Mouse (Mus musculus): ENCODE data around the gene Polh. TPM values are rescaled to one million over a fixed set of nuclear protein-coding genes. Genes with fewer than 3 reads are reported as not detected.

Gene Polh
- polyA plus RNA-seq, 1 experiment from 2014 or later, result 11.3 TPM

DNA sequence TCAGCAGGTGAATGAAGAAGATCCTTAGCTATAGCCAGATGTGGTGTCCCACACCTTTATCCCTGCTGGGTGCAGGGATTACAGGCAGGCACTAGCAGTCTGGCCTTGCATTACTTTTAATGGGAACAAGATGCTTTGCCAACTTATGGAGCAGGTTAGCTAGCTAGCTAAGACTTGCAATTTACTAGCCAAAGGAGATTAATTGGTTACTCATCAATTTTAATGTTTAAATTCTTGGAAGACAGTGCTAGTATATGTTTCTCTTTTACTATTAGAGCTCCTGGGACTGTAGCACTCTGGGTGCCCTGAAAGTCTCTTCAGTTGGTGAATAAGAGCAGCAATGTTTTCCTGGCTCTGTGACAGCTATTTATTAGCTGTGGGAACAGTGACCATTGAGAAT is 4.2 kb upstream of the Polh start:
- ATAC-seq (replicated peaks; ENCODE audit: insufficient number of reproducible peaks, low FRiP score, low TSS enrichment, low read depth), result no peak
- peaks cover 18% of the 10 kb centered on the region for H3K36me3 ChIP-seq (replicated peaks; ENCODE audit: control insufficient read depth, insufficient read depth, low read depth, low read length)

GRCm38 (mm10) chr17:46203078-46203477 is 633 bp upstream of the Polh start:
- no peaks in the 10 kb centered on the region for H3K9me3 ChIP-seq (replicated peaks; ENCODE audit: control insufficient read depth, low read length)
- H3K4me3 ChIP-seq (ENCODE audit: low read depth, low read length), result peak overlapping the region; percentile 96
- DNase-seq (ENCODE audit: low spot score) (peak; percentile 10), ATAC-seq (replicated peaks; ENCODE audit: insufficient number of reproducible peaks, low FRiP score, low TSS enrichment, low read depth) (no peak)
- H3K36me3 ChIP-seq (replicated peaks; ENCODE audit: control insufficient read depth, insufficient read depth, low read depth, low read length), result peaks cover 9% of the 10 kb centered on the region
- under 1% methylated on average over 20 of the region's 20 CpGs for WGBS
- peak overlapping the region; percentile 85 for H3K4me2 ChIP-seq (ENCODE audit: low read depth, low read length)
- no peaks in the 10 kb centered on the region for H3K4me1 ChIP-seq (ENCODE audit: control insufficient read depth, insufficient read depth, low read length)
- H3K27me3 ChIP-seq (ENCODE audit: control insufficient read depth, insufficient read depth, low read length), result no peaks in the 10 kb centered on the region
- peak overlapping the region; percentile 92 for H3K9ac ChIP-seq (replicated peaks; ENCODE audit: low read length)
- peak overlapping the region; percentile 43 for H3K27ac ChIP-seq (replicated peaks; ENCODE audit: low read depth, low read length)

More for the DNA sequence above, 4.2 kb upstream of the Polh start:
- H3K4me3 ChIP-seq (ENCODE audit: low read depth, low read length), result no peak overlapping the region
- H3K9me3 ChIP-seq (replicated peaks; ENCODE audit: control insufficient read depth, low read length), result no peaks in the 10 kb centered on the region
- no peak overlapping the region for H3K27ac ChIP-seq (replicated peaks; ENCODE audit: low read depth, low read length)
- H3K4me2 ChIP-seq (ENCODE audit: low read depth, low read length), result no peak overlapping the region
- DNase-seq (ENCODE audit: low spot score), result no peak
- no peaks in the 10 kb centered on the region for H3K4me1 ChIP-seq (ENCODE audit: control insufficient read depth, insufficient read depth, low read length)
- no peak overlapping the region for H3K9ac ChIP-seq (replicated peaks; ENCODE audit: low read length)
- no peaks in the 10 kb centered on the region for H3K27me3 ChIP-seq (ENCODE audit: control insufficient read depth, insufficient read depth, low read length)

GRCm38 (mm10) chr17:46201151-46201550 is 1.3 kb downstream of the Polh start:
- 74% methylated on average over 6 of the region's 6 CpGs for WGBS
- no peak for DNase-seq (ENCODE audit: low spot score)

DNA sequence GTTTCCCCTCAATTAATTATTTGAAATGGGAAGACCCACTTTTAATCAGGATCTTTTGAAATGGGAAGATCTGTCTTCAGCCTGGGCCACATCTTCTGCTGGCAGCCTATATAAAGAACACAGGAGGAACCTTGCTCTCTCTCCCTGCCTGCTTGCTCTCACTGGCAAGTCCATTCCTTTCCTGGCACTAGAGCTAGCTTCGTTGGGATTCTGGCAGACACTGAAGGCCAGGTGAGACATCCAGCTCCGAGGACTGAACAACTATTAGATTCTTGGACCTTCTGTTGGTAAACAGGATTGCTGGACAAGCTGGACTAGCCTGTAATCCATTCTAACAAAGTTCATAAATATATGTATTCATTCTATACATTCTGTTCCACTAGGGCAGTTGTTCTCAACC is 13.6 kb downstream of the Polh start:
- 96% methylated on average over 2 of the region's 2 CpGs for WGBS
- DNase-seq (ENCODE audit: low spot score) (no peak), ATAC-seq (replicated peaks; ENCODE audit: insufficient number of reproducible peaks, low FRiP score, low TSS enrichment, low read depth) (no peak)
- Histone ChIP-seq H3K36me3 (replicated peaks; ENCODE audit: control insufficient read depth, insufficient read depth, low read depth, low read length) (peaks cover 16% of the 10 kb centered on the region), H3K4me2 (ENCODE audit: low read depth, low read length) (no peak overlapping the region), H3K27ac (replicated peaks; ENCODE audit: low read depth, low read length) (no peak overlapping the region), H3K27me3 (ENCODE audit: control insufficient read depth, insufficient read depth, low read length) (no peaks in the 10 kb centered on the region), H3K9ac (replicated peaks; ENCODE audit: low read length) (no peak overlapping the region), H3K9me3 (replicated peaks; ENCODE audit: control insufficient read depth, low read length) (no peaks in the 10 kb centered on the region), H3K4me1 (ENCODE audit: control insufficient read depth, insufficient read depth, low read length) (no peaks in the 10 kb centered on the region), H3K4me3 (ENCODE audit: low read depth, low read length) (no peak overlapping the region)

More at GRCm38 (mm10) chr17:46201151-46201550, 1.3 kb downstream of the Polh start:
- Histone ChIP-seq H3K9me3 (replicated peaks; ENCODE audit: control insufficient read depth, low read length) (no peaks in the 10 kb centered on the region), H3K4me3 (ENCODE audit: low read depth, low read length) (no peak overlapping the region; the same call in 1 of the 2 replicates), H3K4me2 (ENCODE audit: low read depth, low read length) (no peak overlapping the region; the same call in 1 of the 2 replicates), H3K36me3 (replicated peaks; ENCODE audit: control insufficient read depth, insufficient read depth, low read depth, low read length) (peaks cover 2% of the 10 kb centered on the region), H3K27ac (replicated peaks; ENCODE audit: low read depth, low read length) (no peak overlapping the region), H3K27me3 (ENCODE audit: control insufficient read depth, insufficient read depth, low read length) (no peaks in the 10 kb centered on the region), H3K4me1 (ENCODE audit: control insufficient read depth, insufficient read depth, low read length) (no peaks in the 10 kb centered on the region), H3K9ac (replicated peaks; ENCODE audit: low read length) (no peak overlapping the region)
- no peak for ATAC-seq (replicated peaks; ENCODE audit: insufficient number of reproducible peaks, low FRiP score, low TSS enrichment, low read depth)

DNA sequence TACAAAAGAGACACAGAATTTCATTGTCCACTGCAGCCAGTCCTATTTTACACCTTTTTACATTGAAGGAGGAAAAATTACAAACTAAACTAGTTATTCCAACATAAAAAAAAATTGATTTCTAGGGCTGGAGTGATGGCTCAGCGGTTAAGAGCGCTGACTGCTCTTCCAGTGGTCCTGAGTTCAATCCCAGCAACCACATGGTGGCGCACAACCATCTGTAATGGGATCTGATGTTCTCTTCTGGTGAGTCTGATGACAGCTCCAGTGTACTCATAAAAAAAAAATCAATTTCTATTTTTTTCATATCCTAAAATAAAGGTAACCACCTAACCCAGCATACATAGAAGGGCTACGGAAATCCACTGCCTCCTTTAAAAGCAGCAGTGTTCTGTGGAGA is 20.2 kb downstream of the Polh start:
- 86% methylated on average over 4 of the region's 4 CpGs for WGBS
- H3K4me3 ChIP-seq (ENCODE audit: low read depth, low read length), result no peak overlapping the region
- H3K9me3 ChIP-seq (replicated peaks; ENCODE audit: control insufficient read depth, low read length), result no peaks in the 10 kb centered on the region
- H3K36me3 ChIP-seq (replicated peaks; ENCODE audit: control insufficient read depth, insufficient read depth, low read depth, low read length), result peaks cover 6% of the 10 kb centered on the region
- no peaks in the 10 kb centered on the region for H3K4me1 ChIP-seq (ENCODE audit: control insufficient read depth, insufficient read depth, low read length)
- H3K9ac ChIP-seq (replicated peaks; ENCODE audit: low read length), result no peak overlapping the region
- H3K4me2 ChIP-seq (ENCODE audit: low read depth, low read length), result no peak overlapping the region
- DNase-seq (ENCODE audit: low spot score), result no peak
- no peak for ATAC-seq (replicated peaks; ENCODE audit: insufficient number of reproducible peaks, low FRiP score, low TSS enrichment, low read depth)
- H3K27me3 ChIP-seq (ENCODE audit: control insufficient read depth, insufficient read depth, low read length), result no peaks in the 10 kb centered on the region
- no peak overlapping the region for H3K27ac ChIP-seq (replicated peaks; ENCODE audit: low read depth, low read length)

DNA sequence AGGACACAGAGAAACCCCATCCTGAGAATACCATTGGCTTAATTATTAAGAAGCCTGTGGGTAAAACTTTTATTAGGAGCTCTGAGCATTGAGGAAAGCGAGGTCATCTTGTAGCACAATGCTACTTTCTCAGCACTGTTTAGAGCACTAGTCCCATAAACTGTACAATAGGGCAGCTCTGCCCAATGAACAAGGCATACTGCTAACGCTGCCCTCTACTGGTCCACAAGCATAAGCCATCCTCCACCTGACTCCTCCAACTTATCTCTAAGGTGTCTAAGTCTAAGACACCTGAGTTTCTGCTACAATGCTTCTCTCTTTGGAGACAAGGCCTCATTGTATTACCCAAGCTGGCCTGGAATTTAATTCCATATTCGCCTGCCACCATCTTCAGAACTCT is 31.9 kb downstream of the Polh start:
- H3K27ac ChIP-seq (replicated peaks; ENCODE audit: low read depth, low read length), result no peak overlapping the region
- ATAC-seq (replicated peaks; ENCODE audit: insufficient number of reproducible peaks, low FRiP score, low TSS enrichment, low read depth) (no peak), DNase-seq (ENCODE audit: low spot score) (peak; percentile 56)
- no peak overlapping the region for H3K4me2 ChIP-seq (ENCODE audit: low read depth, low read length)
- 68% methylated on average over 3 of the region's 3 CpGs for WGBS
- H3K4me1 ChIP-seq (ENCODE audit: control insufficient read depth, insufficient read depth, low read length), result no peaks in the 10 kb centered on the region
- H3K27me3 ChIP-seq (ENCODE audit: control insufficient read depth, insufficient read depth, low read length), result no peaks in the 10 kb centered on the region
- peaks cover 7% of the 10 kb centered on the region for H3K36me3 ChIP-seq (replicated peaks; ENCODE audit: control insufficient read depth, insufficient read depth, low read depth, low read length)
- no peak overlapping the region for H3K4me3 ChIP-seq (ENCODE audit: low read depth, low read length)
- H3K9me3 ChIP-seq (replicated peaks; ENCODE audit: control insufficient read depth, low read length), result no peaks in the 10 kb centered on the region
- no peak overlapping the region for H3K9ac ChIP-seq (replicated peaks; ENCODE audit: low read length)

GRCm38 (mm10) chr17:46168768-46169167 is 33.7 kb downstream of the Polh start:
- WGBS, result 88% methylated on average over 5 of the region's 5 CpGs
- ATAC-seq (replicated peaks; ENCODE audit: insufficient number of reproducible peaks, low FRiP score, low TSS enrichment, low read depth), result no peak

DNA sequence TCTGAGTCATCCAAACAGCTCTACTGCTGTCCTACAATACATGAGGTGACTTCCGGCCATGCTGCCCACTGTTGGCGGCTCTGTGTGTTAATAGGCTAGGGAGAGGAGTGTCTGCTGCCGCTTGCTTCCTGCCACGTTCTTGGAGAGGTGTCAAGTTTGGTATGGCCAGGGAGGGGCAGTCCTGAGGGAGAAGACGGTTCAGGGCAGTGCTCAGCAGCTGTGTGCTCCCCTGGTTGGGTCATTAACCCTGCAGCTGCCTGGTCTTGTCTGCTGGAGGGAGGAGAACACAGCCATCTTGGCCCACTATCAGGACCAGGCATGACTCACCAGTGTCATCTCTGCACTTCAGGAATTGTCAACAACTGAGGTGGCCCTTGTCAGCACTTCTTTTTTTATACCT is 34.1 kb downstream of the Polh start:
- Histone ChIP-seq H3K27ac (replicated peaks; ENCODE audit: low read depth, low read length) (no peak overlapping the region), H3K9me3 (replicated peaks; ENCODE audit: control insufficient read depth, low read length) (no peaks in the 10 kb centered on the region), H3K36me3 (replicated peaks; ENCODE audit: control insufficient read depth, insufficient read depth, low read depth, low read length) (peaks cover 7% of the 10 kb centered on the region), H3K9ac (replicated peaks; ENCODE audit: low read length) (no peak overlapping the region), H3K27me3 (ENCODE audit: control insufficient read depth, insufficient read depth, low read length) (no peaks in the 10 kb centered on the region), H3K4me2 (ENCODE audit: low read depth, low read length) (no peak overlapping the region), H3K4me1 (ENCODE audit: control insufficient read depth, insufficient read depth, low read length) (no peaks in the 10 kb centered on the region), H3K4me3 (ENCODE audit: low read depth, low read length) (no peak overlapping the region)
- 60% methylated on average over 5 of the region's 5 CpGs for WGBS
- no peak for DNase-seq (ENCODE audit: low spot score)
- no peak for ATAC-seq (replicated peaks; ENCODE audit: insufficient number of reproducible peaks, low FRiP score, low TSS enrichment, low read depth)

More at GRCm38 (mm10) chr17:46168768-46169167, 33.7 kb downstream of the Polh start:
- Histone ChIP-seq H3K4me2 (ENCODE audit: low read depth, low read length) (no peak overlapping the region), H3K27ac (replicated peaks; ENCODE audit: low read depth, low read length) (no peak overlapping the region), H3K4me1 (ENCODE audit: control insufficient read depth, insufficient read depth, low read length) (no peaks in the 10 kb centered on the region), H3K9me3 (replicated peaks; ENCODE audit: control insufficient read depth, low read length) (no peaks in the 10 kb centered on the region), H3K36me3 (replicated peaks; ENCODE audit: control insufficient read depth, insufficient read depth, low read depth, low read length) (peaks cover 7% of the 10 kb centered on the region), H3K9ac (replicated peaks; ENCODE audit: low read length) (no peak overlapping the region), H3K4me3 (ENCODE audit: low read depth, low read length) (no peak overlapping the region), H3K27me3 (ENCODE audit: control insufficient read depth, insufficient read depth, low read length) (no peaks in the 10 kb centered on the region)
- no peak for DNase-seq (ENCODE audit: low spot score)
